Mouse (Mus musculus) ES-E14 (cell line): ENCODE results near the gene Gdf15.

Experiments used
- CHD2 ChIP-seq: IDR thresholded peaks from 2 replicates; pipeline ENCODE4 v1.6.1; 2014; ENCODE audit warnings: mild to moderate bottlenecking, low read depth, low read length, inconsistent platforms
- HCFC1 ChIP-seq: IDR thresholded peaks from 2 replicates; pipeline ENCODE4 v1.6.1; 2012; ENCODE audit warnings: low read length, inconsistent platforms, borderline replicate concordance; ENCODE audit not compliant: insufficient read depth
- MAFK ChIP-seq: IDR thresholded peaks from 2 replicates; pipeline ENCODE4 v1.6.1; 2014; ENCODE audit warnings: mild to moderate bottlenecking, low read depth, low read length, inconsistent platforms; ENCODE audit not compliant: insufficient read depth
- ZNF384 ChIP-seq: IDR thresholded peaks from 2 replicates; pipeline ENCODE4 v1.6.1; 2012; ENCODE audit warnings: low read depth, low read length, inconsistent platforms

DNA sequence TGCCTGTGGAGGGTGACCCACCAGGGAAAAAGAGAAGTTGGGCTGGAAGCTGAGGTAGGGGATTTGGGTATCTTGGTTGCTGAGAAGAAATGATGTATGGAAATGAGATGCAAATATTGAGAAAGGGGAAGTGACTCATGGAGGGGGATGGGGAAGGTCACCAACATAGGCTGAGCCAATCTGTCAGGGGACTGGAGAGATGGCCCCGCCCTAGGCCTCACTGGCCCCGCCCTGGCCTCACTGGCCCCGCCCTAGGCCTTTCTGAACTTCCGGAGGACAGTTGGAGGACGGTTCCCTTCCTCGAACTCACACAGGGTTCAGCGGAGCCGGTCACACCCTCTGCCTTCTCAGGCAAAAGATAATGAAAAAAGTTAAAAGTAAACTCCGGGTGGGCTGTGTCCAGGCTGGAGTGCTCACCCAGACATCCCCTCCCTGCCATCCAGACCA is 13.3 kb downstream of the Gdf15 start:
- no peak for TF ChIP-seq CHD2
- no peak for TF ChIP-seq HCFC1
- TF ChIP-seq ZNF384, result no peak
- TF ChIP-seq MAFK, result no peak
